Mouse (Mus musculus) embryonic facial prominence, embryonic 10.5 days (tissue): ENCODE results near the gene Slc7a7. TPM values are rescaled to one million over a fixed set of nuclear protein-coding genes. Genes with fewer than 3 reads are reported as not detected.

Experiments
- DNase-seq: peaks from one replicate; pipeline ENCODE4 v3.0.0-alpha.2; 2017; ENCODE audit warnings: low spot score
- H3K27ac ChIP-seq: fragments of 300-500 bp; sonication (generic); replicated peaks from 2 replicates; pipeline ENCODE4 v1.5.1; 2016; ENCODE audit warnings: mild to moderate bottlenecking
- H3K27me3 ChIP-seq: fragments of 300-500 bp; sonication (generic); replicated peaks from 2 replicates; pipeline ENCODE4 v1.6.1; 2016; ENCODE audit warnings: low read depth, mild to moderate bottlenecking; ENCODE audit not compliant: poor library complexity, severe bottlenecking
- H3K36me3 ChIP-seq: fragments of 300-500 bp; sonication (generic); replicated peaks from 2 replicates; pipeline ENCODE4 v1.6.1; 2016; ENCODE audit warnings: mild to moderate bottlenecking, moderate library complexity
- H3K4me1 ChIP-seq: fragments of 300-500 bp; sonication (generic); 2 replicates; pipeline ENCODE4 v1.6.1; 2016
- H3K4me3 ChIP-seq: fragments of 300-500 bp; sonication (generic); 2 replicates; pipeline ENCODE4 v1.5.1; 2016; ENCODE audit warnings: mild to moderate bottlenecking, moderate library complexity
- H3K9me3 ChIP-seq: fragments of 300-500 bp; sonication (generic); 2 replicates; pipeline ENCODE4 v1.6.1; 2016; ENCODE audit warnings: mild to moderate bottlenecking
- WGBS: fragments of 180-500 bp; shearing (Covaris S2); methylation state at CpG from one replicate; pipeline ENCODE4 v1.1.7; 2016; 5-methylcytosine and 5-hydroxymethylcytosine counted together
- polyA plus RNA-seq: library from polyadenylated mRNA; unstranded; fragments of >200 nt; fragmentation: Nextera tagmentation; extraction: Ambion mirVana; gene quantifications from 2 replicates; pipeline ENCODE4 v1.2.1, GENCODE M21; 2016

Gene Slc7a7
- polyA plus RNA-seq, 1 experiment from 2014 or later = 3.6 TPM

GRCm38 (mm10) chr14:54430406-54431145 is 13.0 kb upstream of the Slc7a7 start:
- peak; percentile 54 for DNase-seq
- 5% methylated on average over 18 of the region's 18 CpGs for WGBS
- no peaks in the 10 kb centered on the region for H3K9me3 ChIP-seq

GRCm38 (mm10) chr14:54429332-54430093 is 11.9 kb upstream of the Slc7a7 start:
- peaks cover 29% of the 10 kb centered on the region for H3K27me3 ChIP-seq
- WGBS = 71% methylated on average over 7 of the region's 7 CpGs
- no peak for DNase-seq
- H3K36me3 ChIP-seq = peaks cover 18% of the 10 kb centered on the region
- H3K4me1 ChIP-seq = peaks cover 65% of the 10 kb centered on the region
- peak overlapping the region; percentile 35; the same call in 1 of the 2 replicates for H3K27ac ChIP-seq
- no peaks in the 10 kb centered on the region for H3K9me3 ChIP-seq
- H3K4me3 ChIP-seq = peak overlapping the region; percentile 8; the same call in 1 of the 2 replicates

More at GRCm38 (mm10) chr14:54430406-54431145, 13.0 kb upstream of the Slc7a7 start:
- Histone ChIP-seq H3K4me1 (peaks cover 72% of the 10 kb centered on the region), H3K36me3 (peaks cover 24% of the 10 kb centered on the region), H3K27me3 (peaks cover 29% of the 10 kb centered on the region), H3K4me3 (peak overlapping the region; percentile 88), H3K27ac (peak overlapping the region; percentile 98)

GRCm38 (mm10) chr14:54428421-54428820 is 10.8 kb upstream of the Slc7a7 start:
- DNase-seq = no peak
- Histone ChIP-seq H3K4me1 (peaks cover 54% of the 10 kb centered on the region), H3K36me3 (peaks cover 18% of the 10 kb centered on the region), H3K4me3 (no peak overlapping the region), H3K27ac (no peak overlapping the region), H3K9me3 (no peaks in the 10 kb centered on the region), H3K27me3 (peaks cover 26% of the 10 kb centered on the region)
- 94% methylated on average over 5 of the region's 5 CpGs for WGBS

- peaks cover 47% of the 10 kb centered on the region for H3K4me1 ChIP-seq
- H3K27ac ChIP-seq = no peak overlapping the region
- no peaks in the 10 kb centered on the region for H3K9me3 ChIP-seq
- DNase-seq = no peak
- peaks cover 19% of the 10 kb centered on the region for H3K27me3 ChIP-seq
- peaks cover 18% of the 10 kb centered on the region for H3K36me3 ChIP-seq
- peak overlapping the region; percentile 93 for H3K4me3 ChIP-seq
- WGBS = 92% methylated on average over 7 of the region's 7 CpGs
Measured at GRCm38 (mm10) chr14:54427696-54428095, 10.1 kb upstream of the Slc7a7 start.

- H3K9me3 ChIP-seq = no peaks in the 10 kb centered on the region
- DNase-seq = peak; percentile 95
- H3K27me3 ChIP-seq = peaks cover 11% of the 10 kb centered on the region; the same call in 1 of the 2 replicates
- H3K4me3 ChIP-seq = peak within 1 kb of the TSS; percentile 93
- peak within 1 kb of the TSS; percentile 94 for H3K27ac ChIP-seq
- under 1% methylated on average over 48 of the region's 48 CpGs for WGBS
- peaks cover 18% of the 10 kb centered on the region for H3K36me3 ChIP-seq
- peaks cover 38% of the 10 kb centered on the region for H3K4me1 ChIP-seq
Measured at GRCm38 (mm10) chr14:54426689-54427398, 9.3 kb upstream of the Slc7a7 start, which contains the start of gene Mrpl52. Mrpl52 (plus strand) TSS chr14:54426909.

GRCm38 (mm10) chr14:54426003-54426688 is 8.6 kb upstream of the Slc7a7 start:
- Histone ChIP-seq H3K36me3 (peaks cover 18% of the 10 kb centered on the region), H3K4me1 (peaks cover 33% of the 10 kb centered on the region), H3K27me3 (peaks cover 11% of the 10 kb centered on the region; the same call in 1 of the 2 replicates), H3K4me3 (peak overlapping the region; percentile 93), H3K9me3 (no peaks in the 10 kb centered on the region), H3K27ac (peak overlapping the region; percentile 94)
- 34% methylated on average over 14 of the region's 14 CpGs for WGBS
- no peak for DNase-seq

- Histone ChIP-seq H3K4me3 (peak overlapping the region; percentile 93), H3K36me3 (peaks cover 18% of the 10 kb centered on the region), H3K27ac (no peak overlapping the region), H3K27me3 (peaks cover 6% of the 10 kb centered on the region; the same call in 1 of the 2 replicates), H3K9me3 (no peaks in the 10 kb centered on the region), H3K4me1 (peaks cover 27% of the 10 kb centered on the region)
- 97% methylated on average over 1 of the region's 1 CpGs for WGBS
- no peak for DNase-seq
Measured at GRCm38 (mm10) chr14:54425540-54425939, 8.0 kb upstream of the Slc7a7 start.

GRCm38 (mm10) chr14:54424634-54425033 is 7.1 kb upstream of the Slc7a7 start:
- 83% methylated on average over 1 of the region's 1 CpGs for WGBS
- H3K4me1 ChIP-seq = peaks cover 18% of the 10 kb centered on the region
- 0 out of 2 replicates have a peak, but pooled peaks cover 2% of the 10 kb centered on the region for H3K27me3 ChIP-seq

GRCm38 (mm10) chr14:54423406-54423805 is 5.8 kb upstream of the Slc7a7 start:
- no peak overlapping the region for H3K27ac ChIP-seq
- H3K27me3 ChIP-seq = peaks cover 4% of the 10 kb centered on the region; the same call in 1 of the 2 replicates
- 62% methylated on average over 5 of the region's 5 CpGs for WGBS
- H3K4me3 ChIP-seq = no peak overlapping the region
- H3K4me1 ChIP-seq = peaks cover 13% of the 10 kb centered on the region
- DNase-seq = no peak
- peaks cover 3% of the 10 kb centered on the region for H3K36me3 ChIP-seq
- no peaks in the 10 kb centered on the region for H3K9me3 ChIP-seq

More at GRCm38 (mm10) chr14:54424634-54425033, 7.1 kb upstream of the Slc7a7 start:
- Histone ChIP-seq H3K9me3 (no peaks in the 10 kb centered on the region), H3K4me3 (no peak overlapping the region), H3K36me3 (peaks cover 15% of the 10 kb centered on the region), H3K27ac (no peak overlapping the region)
- no peak for DNase-seq

GRCm38 (mm10) chr14:54421014-54421413 is 3.4 kb upstream of the Slc7a7 start:
- H3K4me3 ChIP-seq = no peak overlapping the region
- H3K4me1 ChIP-seq = peaks cover 14% of the 10 kb centered on the region
- H3K27me3 ChIP-seq = peaks cover 22% of the 10 kb centered on the region
- H3K9me3 ChIP-seq = no peaks in the 10 kb centered on the region
- peak; percentile 36 for DNase-seq
- 61% methylated on average over 2 of the region's 2 CpGs for WGBS
- no peak overlapping the region for H3K27ac ChIP-seq
- H3K36me3 ChIP-seq = no peaks in the 10 kb centered on the region

GRCm38 (mm10) chr14:54416830-54417229 is 750 bp downstream of the Slc7a7 start:
- 53% methylated on average over 4 of the region's 4 CpGs for WGBS
- peaks cover 35% of the 10 kb centered on the region for H3K4me1 ChIP-seq
- no peaks in the 10 kb centered on the region for H3K36me3 ChIP-seq
- H3K9me3 ChIP-seq = no peaks in the 10 kb centered on the region
- no peak overlapping the region for H3K27ac ChIP-seq
- H3K27me3 ChIP-seq = peaks cover 53% of the 10 kb centered on the region
- DNase-seq = no peak
- H3K4me3 ChIP-seq = no peak overlapping the region
